Mouse (Mus musculus) kidney, adult 2 months (tissue): Measurements from ENCODE around the gene Frmd4a.
"Not testable (repeated sequence)": the region's sequence is repeated elsewhere in the genome, so short reads cannot be mapped to it uniquely, and the experiment has no call there.

ENCODE experiments used
- CTCF ChIP-seq: fragments of 200-500 bp; conservative IDR thresholded peaks from 2 replicates; pipeline ENCODE4 v1.5.1; 2011; ENCODE audit warnings: low read depth, mild to moderate bottlenecking, control low read depth, low read length, moderate library complexity, mixed read lengths; ENCODE audit not compliant: insufficient read depth, insufficient read length
- POLR2A ChIP-seq: fragments of 200-500 bp; IDR thresholded peaks from one replicate; pipeline ENCODE4 v1.6.1; 2011; ENCODE audit warnings: low read depth, low read length, control low read depth

- not testable (repeated sequence) for TF ChIP-seq CTCF, POLR2A
These were observed 320.8 kb downstream of the Frmd4a start for GRCm38 (mm10) chr2:4338290-4338689.
